Mouse (Mus musculus) layer of hippocampus, adult 2 months (tissue): ENCODE results near the gene Scfd1. TPM values are rescaled to one million over a fixed set of nuclear protein-coding genes. Genes with fewer than 3 reads are reported as not detected.

Experiments used
- DNase-seq, 2 experiments: peaks; one replicate each; pipeline ENCODE4 v3.0.0; 2022; ENCODE audit warnings: low spot score in 2 of 2
- H3K27ac ChIP-seq: fragments of 200-600 bp; 2 replicates; pipeline ENCODE4 v1.8.1; 2022
- H3K4me3 ChIP-seq: fragments of 200-600 bp; 2 replicates; pipeline ENCODE4 v1.8.1; 2022; ENCODE audit warnings: mild to moderate bottlenecking
- CTCF ChIP-seq: fragments of 200-600 bp; conservative IDR thresholded peaks from 2 replicates; pipeline ENCODE4 v1.8.1; 2022; ENCODE audit warnings: antibody characterized with exemption, mild to moderate bottlenecking, moderate library complexity
- total RNA-seq, 2 experiments: library from RNA; stranded (reverse); gene quantifications; 2 replicates each; pipeline ENCODE4 v1.2.3; 2021

Scfd1 gene
- total RNA-seq, 2 experiments from 2014 or later, result 39.0 to 42.0 TPM

DNA sequence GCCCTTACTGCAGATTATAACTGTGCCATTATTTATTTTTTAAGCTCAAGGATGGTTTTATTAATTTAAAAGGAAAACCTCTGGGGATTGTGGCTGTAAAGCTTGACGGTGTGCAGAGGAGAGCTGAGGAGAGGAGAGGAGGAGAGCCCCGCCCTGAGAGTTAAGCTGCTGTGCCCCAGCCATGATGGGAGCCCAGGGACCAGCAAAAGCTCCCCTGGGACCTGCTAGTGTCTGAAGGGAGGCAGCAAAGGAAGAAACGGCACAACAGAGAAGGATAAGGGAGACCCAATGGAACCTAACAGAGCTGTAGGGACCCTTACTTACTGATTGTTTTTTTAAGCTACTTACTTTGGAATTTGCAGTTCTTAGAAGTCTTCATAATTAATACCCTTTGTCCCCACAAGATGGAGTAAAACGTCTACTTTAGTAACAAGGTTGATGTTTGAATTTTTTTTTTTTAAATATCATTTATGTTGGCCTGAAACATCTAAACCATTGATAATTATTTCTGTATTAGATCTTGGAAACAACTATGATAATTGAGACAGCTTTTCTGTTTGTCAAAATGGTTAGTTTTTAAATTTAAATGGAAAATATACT is 26.8 kb downstream of the Scfd1 start:
- H3K27ac ChIP-seq, result no peak overlapping the region
- no peak overlapping the region for H3K4me3 ChIP-seq
- TF ChIP-seq CTCF, result peak; percentile 69
- no peak for DNase-seq

DNA sequence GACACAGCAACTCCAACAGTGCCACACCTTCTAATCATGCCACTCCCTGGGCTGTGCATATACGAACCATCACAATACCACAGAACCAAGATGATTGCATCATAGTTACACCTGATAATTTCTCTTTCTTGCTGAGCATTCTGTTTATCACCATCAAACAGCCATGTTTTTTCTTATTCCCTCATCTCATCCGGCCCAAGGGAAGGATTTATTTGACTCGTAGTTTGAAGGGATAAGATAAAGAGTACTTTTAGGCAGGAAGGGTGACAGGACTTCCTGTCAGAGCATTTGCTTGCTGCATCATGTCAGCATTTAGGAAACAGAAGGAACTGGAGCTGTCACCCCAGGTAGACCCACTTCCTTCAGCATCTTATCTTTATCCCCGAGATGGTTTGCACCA is 34.1 kb downstream of the Scfd1 start:
- Histone ChIP-seq H3K4me3 (no peak overlapping the region), H3K27ac (no peak overlapping the region)
- no peak for DNase-seq
- no peak for TF ChIP-seq CTCF

DNA sequence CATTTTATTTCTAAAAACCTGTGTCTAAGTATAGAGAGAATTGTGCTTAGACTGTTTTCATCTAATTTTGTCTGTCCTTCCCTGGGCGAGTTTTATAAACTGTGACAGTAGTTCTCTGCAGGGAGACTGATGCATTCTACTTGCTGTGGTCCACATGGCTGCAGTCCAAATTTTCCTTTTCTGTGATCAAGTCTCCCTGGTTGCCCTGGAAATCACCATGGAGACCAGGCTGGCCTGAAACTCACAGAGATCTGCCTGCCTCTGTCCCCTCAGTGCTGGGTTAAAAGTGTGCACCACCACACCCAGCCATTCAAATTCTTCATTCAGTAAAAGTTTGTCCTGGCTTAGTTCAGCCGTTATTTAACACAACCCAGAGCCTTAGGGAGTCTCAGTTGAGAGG is 60.2 kb downstream of the Scfd1 start:
- TF ChIP-seq CTCF, result no peak
- DNase-seq, result no peak
- H3K27ac ChIP-seq, result no peak overlapping the region

DNA sequence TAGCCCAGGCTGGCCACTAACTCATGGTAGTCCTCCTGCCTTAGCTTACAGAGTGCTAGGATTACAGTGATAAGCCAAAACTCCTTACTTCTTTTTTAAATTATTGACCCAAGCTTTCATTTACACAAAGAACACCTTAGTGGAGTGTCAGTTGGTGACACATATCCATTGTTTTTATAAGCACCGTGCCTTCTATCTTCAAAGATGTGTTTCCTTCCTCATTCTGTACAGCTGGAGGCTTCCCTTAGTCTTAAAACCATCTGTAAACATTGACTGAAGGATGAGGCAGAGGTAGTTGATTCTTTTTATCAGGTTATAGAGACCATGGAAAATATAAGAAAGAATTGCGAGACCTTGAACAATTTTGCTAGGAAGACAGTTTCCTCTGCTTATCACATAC is 61.0 kb downstream of the Scfd1 start:
- no peak overlapping the region for H3K4me3 ChIP-seq
- no peak overlapping the region for H3K27ac ChIP-seq
- no peak for TF ChIP-seq CTCF
- DNase-seq, result no peak

More for the DNA sequence above, 60.2 kb downstream of the Scfd1 start:
- H3K4me3 ChIP-seq, result no peak overlapping the region

DNA sequence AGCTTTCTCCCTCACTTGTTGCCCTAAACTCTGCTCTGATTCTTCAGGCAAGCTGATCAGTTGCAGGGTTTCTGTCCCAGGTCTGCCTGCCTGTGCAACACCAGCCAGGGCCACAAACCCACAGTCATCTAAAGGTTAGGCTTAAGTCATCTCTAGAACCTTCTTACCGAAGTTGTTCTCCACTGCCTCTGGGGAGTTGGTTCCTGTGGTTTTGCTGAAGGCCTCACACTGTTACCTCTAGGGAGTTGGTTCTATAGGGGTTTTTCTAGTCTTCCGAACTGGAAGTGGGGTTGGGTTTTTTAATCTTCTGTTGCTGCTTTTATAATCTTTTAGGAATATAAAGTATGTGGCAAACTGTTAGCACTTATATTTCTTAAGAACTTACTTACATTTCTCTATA is 72.0 kb downstream of the Scfd1 start:
- DNase-seq, result no peak
- no peak overlapping the region for H3K27ac ChIP-seq
- no peak for TF ChIP-seq CTCF
- no peak overlapping the region for H3K4me3 ChIP-seq

DNA sequence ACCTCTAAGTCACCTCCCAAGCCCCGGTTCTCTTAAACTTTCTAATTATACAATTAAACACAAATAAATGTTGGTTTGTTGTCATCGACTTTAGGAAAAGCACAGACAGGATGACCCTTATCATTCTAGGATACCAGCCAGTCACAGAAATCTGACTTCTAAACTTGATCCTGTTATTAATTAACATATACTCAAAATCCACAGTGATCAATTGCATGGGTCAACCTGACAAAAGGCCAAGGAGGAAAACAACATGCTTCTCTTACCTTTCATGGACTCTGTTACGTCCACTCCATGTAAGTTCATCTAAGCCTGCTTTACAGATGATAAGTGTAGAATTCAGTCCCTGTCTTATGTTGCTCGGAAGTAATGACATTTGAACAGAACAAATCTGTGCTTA is 93.6 kb downstream of the Scfd1 start:
- no peak overlapping the region for H3K27ac ChIP-seq
- TF ChIP-seq CTCF, result no peak

DNA sequence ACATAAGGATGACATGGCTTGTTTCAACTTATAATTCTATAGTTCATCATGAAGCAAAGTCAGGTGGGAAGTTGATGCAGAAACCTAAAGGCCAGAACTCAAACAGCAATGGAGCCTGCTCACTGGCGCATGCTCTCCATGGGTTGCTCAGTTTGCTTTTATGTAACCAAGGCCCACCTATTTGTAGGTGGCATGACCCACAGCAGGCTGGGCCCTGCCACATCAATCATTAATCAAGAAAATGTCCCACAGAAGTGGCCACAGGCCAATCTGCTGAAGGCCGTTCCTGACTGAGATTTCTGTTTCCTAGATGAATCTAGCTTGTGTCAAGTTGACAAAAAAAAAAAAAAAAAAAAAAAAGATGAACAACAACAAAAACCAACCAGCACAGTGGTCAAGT is 103.9 kb downstream of the Scfd1 start:
- Histone ChIP-seq H3K4me3 (no peak overlapping the region), H3K27ac (no peak overlapping the region)
- DNase-seq, result no peak
- no peak for TF ChIP-seq CTCF

More for the DNA sequence above, 93.6 kb downstream of the Scfd1 start:
- H3K4me3 ChIP-seq, result no peak overlapping the region
- no peak for DNase-seq

DNA sequence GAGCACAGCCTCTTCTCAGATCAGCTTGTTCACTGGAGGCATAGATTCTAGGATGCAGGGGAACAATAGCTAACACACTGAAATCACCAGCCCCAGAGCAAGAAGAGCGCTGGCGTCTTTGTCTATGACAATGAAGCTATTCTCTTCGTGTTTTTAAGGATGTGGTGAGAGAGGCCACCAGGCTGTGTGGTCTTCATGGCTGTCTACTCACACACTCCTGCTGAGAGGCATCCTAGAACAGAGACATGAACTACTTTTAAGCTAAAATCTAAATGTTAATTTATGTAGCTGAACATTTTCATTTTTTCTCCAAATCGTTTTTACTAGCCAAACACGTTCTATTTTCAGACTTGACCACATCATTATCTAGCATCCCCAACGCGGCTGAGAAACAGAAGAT is 114.7 kb downstream of the Scfd1 start:
- Histone ChIP-seq H3K27ac (no peak overlapping the region), H3K4me3 (no peak overlapping the region)
- DNase-seq, result no peak
- TF ChIP-seq CTCF, result no peak

DNA sequence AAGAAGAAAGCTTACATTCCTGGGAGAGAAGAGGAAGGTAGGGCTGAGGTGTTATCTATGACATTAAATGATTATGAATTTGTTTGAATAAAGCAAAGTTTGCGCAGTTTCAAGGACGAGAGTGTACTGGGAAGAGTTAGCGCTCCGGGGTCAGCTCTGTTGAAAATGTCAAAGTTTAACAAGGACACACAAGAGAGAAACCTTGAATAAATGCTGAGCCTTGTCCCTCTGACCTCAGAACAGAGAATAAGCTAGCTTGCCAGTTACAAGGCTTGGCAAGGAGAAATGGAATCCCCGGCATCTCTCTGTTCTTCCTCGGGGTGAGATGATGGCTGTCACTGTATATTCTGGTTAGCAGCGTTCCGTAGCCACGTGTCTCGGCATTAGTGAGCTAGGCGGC is 116.2 kb downstream of the Scfd1 start:
- Histone ChIP-seq H3K4me3 (no peak overlapping the region), H3K27ac (no peak overlapping the region)
- DNase-seq, result no peak
- no peak for TF ChIP-seq CTCF

DNA sequence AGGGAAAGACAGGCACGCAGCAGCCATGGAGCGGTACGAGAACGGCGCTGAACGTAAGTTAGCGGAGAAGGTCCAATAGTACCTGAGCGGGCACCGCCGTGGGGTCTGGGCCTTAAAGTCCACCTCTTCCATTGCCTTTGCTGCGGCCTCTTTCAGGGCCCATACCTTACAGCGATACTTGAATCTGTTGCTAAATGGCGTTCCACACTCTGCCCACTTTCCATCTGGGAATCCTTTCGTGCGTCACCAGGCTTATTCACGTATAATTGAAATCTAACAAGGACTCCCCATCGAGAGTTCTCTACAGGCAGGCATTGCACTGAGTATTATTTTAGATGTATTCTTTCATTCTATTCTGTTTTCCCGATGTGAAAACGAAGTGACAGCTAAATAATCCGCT is 117.3 kb downstream of the Scfd1 start:
- Histone ChIP-seq H3K27ac (no peak overlapping the region), H3K4me3 (no peak overlapping the region)
- peak in 1 of 2 experiments; percentile 17 for DNase-seq
- no peak for TF ChIP-seq CTCF

Other genes with a start within 250 kb of the Scfd1 start
- 10 to 100 TPM; 12.4 to 14.7 TPM for gene G2e3, start 29.4 kb upstream of the Scfd1 start, total RNA-seq
- gene Coch, start 215.8 kb downstream of the Scfd1 start, total RNA-seq, result 1 to 10 TPM; 3.7 to 4.0 TPM